Mouse (Mus musculus) hindlimb bud, embryonic 11.5 days (tissue): Measurements from ENCODE around the gene Dok1.

Experiments
- DNase-seq: peaks from one replicate; pipeline ENCODE4 v3.0.0-alpha.2; 2012; ENCODE audit warnings: low read depth, low spot score; ENCODE audit errors: extremely low spot score

The Dok1 gene

GRCm38 (mm10) chr6:83019044-83019443 lies 14.2 kb downstream of the Dok1 start:
- DNase-seq = no peak

GRCm38 (mm10) chr6:83017190-83017589 lies 16.1 kb downstream of the Dok1 start:
- DNase-seq = no peak

GRCm38 (mm10) chr6:83015749-83016148 lies 17.5 kb downstream of the Dok1 start:
- no peak for DNase-seq

GRCm38 (mm10) chr6:83014482-83015466 lies 18.5 kb downstream of the Dok1 start:
- no peak for DNase-seq

DNA sequence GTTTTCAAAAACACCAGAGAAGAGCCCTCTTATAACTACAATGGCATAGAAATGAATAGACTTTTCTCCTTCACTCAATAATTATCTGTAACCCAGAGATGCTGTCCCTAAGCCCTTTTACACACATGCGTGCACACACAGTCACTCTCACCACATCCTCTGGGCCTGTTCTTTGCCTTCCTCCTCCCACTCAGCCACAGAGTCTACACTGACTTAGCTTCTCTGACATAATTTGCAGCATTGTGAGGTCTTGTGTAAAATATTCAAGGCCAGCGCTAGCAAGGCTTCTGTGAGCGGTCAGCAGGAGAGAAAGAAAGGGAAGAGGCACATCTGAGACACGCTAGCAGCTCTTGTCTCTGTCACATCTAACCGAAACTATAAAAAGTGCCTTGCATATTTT lies 19.8 kb downstream of the Dok1 start:
- no peak for DNase-seq

DNA sequence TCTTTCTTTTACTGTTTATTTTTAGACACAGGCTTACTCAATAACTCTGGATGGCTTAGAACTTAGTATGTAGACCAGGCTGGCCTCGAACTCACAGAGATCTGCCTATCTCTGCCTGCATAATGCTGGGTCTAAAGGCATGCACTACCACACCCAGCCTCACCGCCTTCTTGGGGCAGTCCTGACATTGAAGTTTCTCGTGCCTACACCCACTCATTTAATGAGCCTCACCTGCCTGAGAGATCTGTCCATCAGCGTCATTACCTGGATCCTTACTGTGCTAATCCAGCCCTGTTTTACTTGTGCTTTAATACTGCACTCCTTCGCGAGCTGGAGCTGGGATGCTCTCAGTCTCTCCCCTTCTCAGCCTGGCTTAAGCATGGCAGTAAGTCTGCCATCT lies 21.5 kb downstream of the Dok1 start:
- no peak for DNase-seq

DNA sequence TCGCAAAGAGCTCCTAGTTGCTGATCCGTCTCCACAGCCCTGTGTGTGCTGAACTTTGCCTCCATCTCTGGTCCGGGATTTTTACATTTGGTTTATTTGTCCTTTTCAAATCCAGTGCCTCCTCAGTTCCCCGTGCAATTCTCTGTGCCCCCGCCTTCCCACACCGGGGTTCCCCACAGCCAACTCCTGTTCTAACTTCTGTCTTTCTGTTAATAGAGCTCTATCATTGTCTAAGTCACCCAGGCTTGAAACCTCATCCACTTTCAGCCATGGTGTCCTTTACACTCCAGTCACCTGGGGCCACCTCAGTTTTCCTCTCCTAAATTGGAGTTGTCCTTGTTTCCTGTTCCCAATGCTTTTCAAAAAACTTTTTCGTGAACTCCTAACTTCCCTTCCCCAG lies 22.0 kb downstream of the Dok1 start:
- DNase-seq = no peak

GRCm38 (mm10) chr6:83010010-83010409 lies 23.3 kb downstream of the Dok1 start:
- DNase-seq = no peak

GRCm38 (mm10) chr6:83008659-83009058 lies 24.6 kb downstream of the Dok1 start:
- DNase-seq = no peak

- no peak for DNase-seq
Measured at GRCm38 (mm10) chr6:83006114-83006513, 27.2 kb downstream of the Dok1 start.

- DNase-seq = no peak
Measured at GRCm38 (mm10) chr6:83005444-83006011, 27.7 kb downstream of the Dok1 start.

GRCm38 (mm10) chr6:83004872-83005271 lies 28.4 kb downstream of the Dok1 start:
- DNase-seq = no peak

- no peak for DNase-seq
Measured at GRCm38 (mm10) chr6:83004309-83004708, 29.0 kb downstream of the Dok1 start.

- DNase-seq = no peak
Measured at GRCm38 (mm10) chr6:83003850-83004249, 29.4 kb downstream of the Dok1 start.

GRCm38 (mm10) chr6:83003082-83003481 lies 30.2 kb downstream of the Dok1 start:
- DNase-seq = no peak

DNA sequence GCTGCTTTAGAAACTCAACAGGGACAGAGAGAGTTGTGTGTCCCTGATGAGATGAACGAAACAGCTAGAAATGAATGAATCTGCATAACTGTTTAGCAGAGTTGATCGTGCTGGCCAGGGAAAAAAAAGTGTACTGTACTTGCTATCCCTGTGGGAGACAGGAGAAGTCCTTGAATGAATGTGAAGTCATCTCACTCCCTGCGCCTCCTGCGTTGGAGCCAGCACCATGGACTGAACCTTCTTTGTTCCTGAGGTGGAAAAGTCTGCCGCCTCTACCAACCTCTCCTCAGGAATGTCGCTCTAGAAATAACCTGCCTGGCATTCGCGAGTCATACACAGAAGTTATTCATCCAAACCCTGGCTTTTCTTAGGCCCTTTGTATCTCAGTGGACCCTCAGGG lies 33.3 kb downstream of the Dok1 start:
- no peak for DNase-seq

GRCm38 (mm10) chr6:82998326-82998725 lies 34.9 kb downstream of the Dok1 start:
- no peak for DNase-seq

GRCm38 (mm10) chr6:82997511-82998102 lies 35.7 kb downstream of the Dok1 start:
- no peak for DNase-seq

GRCm38 (mm10) chr6:82996740-82997315 lies 36.4 kb downstream of the Dok1 start:
- DNase-seq = peak; percentile 94

DNA sequence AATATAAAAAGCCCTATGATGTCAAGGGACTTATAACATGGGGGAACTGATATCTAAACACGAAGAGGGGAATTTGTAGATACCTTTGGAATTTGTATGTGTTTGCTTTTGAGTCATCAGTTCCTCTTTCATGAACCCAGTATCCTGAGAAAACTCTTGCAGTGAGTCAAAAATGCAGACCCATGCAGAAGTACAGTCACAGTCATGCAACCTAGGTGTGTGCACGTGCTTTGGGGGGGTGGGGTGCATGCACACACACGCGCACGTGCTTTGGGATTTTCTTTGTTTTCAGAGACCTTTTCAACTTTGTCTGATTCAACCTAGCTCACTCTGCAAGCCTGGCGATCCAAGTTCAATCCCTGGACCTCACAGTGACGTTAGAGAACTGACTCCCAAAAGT lies 38.9 kb downstream of the Dok1 start:
- no peak for DNase-seq

DNA sequence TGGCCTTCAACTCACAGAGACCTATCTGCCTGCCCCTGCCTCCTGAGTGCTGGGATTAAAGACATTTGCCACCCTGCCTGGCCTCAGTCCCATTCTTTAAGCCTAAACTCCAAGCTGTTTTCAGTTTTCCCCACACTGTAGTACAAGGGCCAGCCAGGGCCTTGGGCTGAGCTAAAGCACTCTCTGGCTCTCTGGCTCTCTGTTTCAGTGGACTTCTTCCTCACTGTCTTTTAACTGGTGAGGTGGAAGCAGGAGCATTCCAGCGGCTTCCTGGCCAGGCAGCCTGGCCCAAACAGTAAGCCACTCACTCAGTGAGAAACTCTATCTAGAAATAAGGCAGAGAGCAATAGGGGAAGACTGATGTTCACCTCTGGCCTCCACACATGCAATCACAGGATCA lies 39.6 kb downstream of the Dok1 start:
- DNase-seq = no peak
